Mouse (Mus musculus) megakaryocyte-erythroid progenitor cell, adult 5 weeks (primary cell): ENCODE measurements around the gene Hspbap1. TPM values are rescaled to one million over a fixed set of nuclear protein-coding genes. Genes with fewer than 3 reads are reported as not detected.

Experiments used
- polyA plus RNA-seq: library from polyadenylated mRNA; stranded (reverse); fragments of >175 nt; gene quantifications from 2 replicates; pipeline ENCODE4 v1.2.3, GENCODE M21; 2012

Hspbap1 gene
- 5.6 and 7.8 TPM in 2 replicates for polyA plus RNA-seq

GRCm38 (mm10) chr16:35769878-35770657 is at the start of gene Hspbap1:
TSS of gene Hspbap1 (plus strand) at chr16:35770375.

GRCm38 (mm10) chr16:35768785-35769642 is 1.2 kb upstream of the Hspbap1 start, which contains the start of gene Dirc2:
TSS of gene Dirc2 (minus strand) at chr16:35769356.

GRCm38 (mm10) chr16:35871048-35871851 is 101.1 kb downstream of the Hspbap1 start, which contains the start of gene Parp14:
TSS of gene Parp14 (minus strand) at chr16:35871544.

Other genes starting within 250 kb of the Hspbap1 start
- gene Sema5b, start 229.2 kb upstream of the Hspbap1 start, polyA plus RNA-seq = not detected in 2 replicates
- gene Dirc2, start 1.0 kb upstream of the Hspbap1 start, polyA plus RNA-seq = 4.8 and 7.3 TPM in 2 replicates
- 7.7 and 11.4 TPM in 2 replicates for gene Parp14, start 101.2 kb downstream of the Hspbap1 start, polyA plus RNA-seq
- 3.3 and 3.4 TPM in 2 replicates for gene Parp9, start 168.1 kb downstream of the Hspbap1 start, polyA plus RNA-seq
- gene Dtx3l, start 168.8 kb downstream of the Hspbap1 start, polyA plus RNA-seq = 5.5 and 6.5 TPM in 2 replicates
- 59.4 and 66.2 TPM in 2 replicates for gene Kpna1, start 208.4 kb downstream of the Hspbap1 start, polyA plus RNA-seq